Mouse (Mus musculus) MEL (cell line): ENCODE measurements around the gene Ypel4. TPM values are rescaled to one million over a fixed set of nuclear protein-coding genes. Genes with fewer than 3 reads are reported as not detected.

Source experiments
- DNase-seq: peaks from one replicate; pipeline ENCODE4 v3.0.0; 2011; ENCODE audit warnings: low read depth, low spot score
- H3K27ac ChIP-seq: 2 replicates; pipeline ENCODE4 v1.5.1; 2012; ENCODE audit warnings: low read depth, mild to moderate bottlenecking, control low read depth, low read length, moderate library complexity; ENCODE audit not compliant: control insufficient read depth
- H3K27me3 ChIP-seq, 2 experiments: fragments of 150-350 bp in 1 of 2; sonication (generic) in 1 of 2; 2 replicates each; pipeline ENCODE4 v1.6.1; 2012; ENCODE audit warnings: low read length in 2 of 2, mild to moderate bottlenecking in 2 of 2, improper control_type of control experiment in 1 of 2, moderate library complexity in 1 of 2; ENCODE audit not compliant: insufficient read depth in 2 of 2, control insufficient read depth in 1 of 2
- H3K36me3 ChIP-seq, 2 experiments: 2 replicates each; pipeline ENCODE4 v1.6.1; 2012 to 2014; ENCODE audit warnings: low read length in 2 of 2, improper control_type of control experiment in 1 of 2, inconsistent platforms in 1 of 2, mild to moderate bottlenecking in 1 of 2; ENCODE audit not compliant: insufficient read depth in 2 of 2, control insufficient read depth in 1 of 2
- H3K4me1 ChIP-seq, 2 experiments: fragments of 150-350 bp in 1 of 2; sonication (generic) in 1 of 2; 2 replicates each; pipeline ENCODE4 v1.6.1; 2012; ENCODE audit warnings: low read length in 2 of 2, improper control_type of control experiment in 1 of 2, mild to moderate bottlenecking in 1 of 2; ENCODE audit not compliant: insufficient read depth in 2 of 2, control insufficient read depth in 1 of 2
- H3K4me3 ChIP-seq, 2 experiments: fragments of 150-350 bp in 1 of 2; sonication (generic) in 1 of 2; 2 replicates each; pipeline ENCODE4 v1.5.1; 2012; ENCODE audit warnings: low read depth in 2 of 2, low read length in 2 of 2, mild to moderate bottlenecking in 2 of 2, moderate library complexity in 2 of 2, control low read depth in 1 of 2, improper control_type of control experiment in 1 of 2; ENCODE audit not compliant: control insufficient read depth in 1 of 2, insufficient read depth in 1 of 2
- H3K79me2 ChIP-seq: 2 replicates; pipeline ENCODE4 v1.6.1; 2012; ENCODE audit warnings: mild to moderate bottlenecking, low read length, moderate library complexity; ENCODE audit not compliant: control insufficient read depth, poor library complexity, insufficient read depth
- H3K9ac ChIP-seq: 2 replicates; pipeline ENCODE4 v1.6.1; 2012; ENCODE audit warnings: low read depth, mild to moderate bottlenecking, control low read depth, low read length, moderate library complexity; ENCODE audit not compliant: control insufficient read depth, poor library complexity, severe bottlenecking
- H3K9me3 ChIP-seq: fragments of 150-350 bp; sonication (generic); replicated peaks from 2 replicates; pipeline ENCODE4 v1.6.1; 2012; ENCODE audit warnings: mild to moderate bottlenecking, low read length, improper control_type of control experiment, moderate library complexity; ENCODE audit not compliant: insufficient read depth
- BHLHE40 ChIP-seq: IDR thresholded peaks from 2 replicates; pipeline ENCODE4 v1.6.1; 2012; ENCODE audit warnings: low read depth, mild to moderate bottlenecking, inconsistent platforms, low read length, improper control_type of control experiment, borderline replicate concordance
- CHD1 ChIP-seq: IDR thresholded peaks from 2 replicates; pipeline ENCODE4 v1.6.1; 2012; ENCODE audit warnings: low read depth, mild to moderate bottlenecking, inconsistent platforms, low read length, improper control_type of control experiment
- CHD2 ChIP-seq: IDR thresholded peaks from 2 replicates; pipeline ENCODE4 v1.6.1; 2011; ENCODE audit warnings: low read length, improper control_type of control experiment
- CTCF ChIP-seq, 3 experiments: IDR thresholded peaks in 2 of 3; conservative IDR thresholded peaks in 1 of 3; 2 replicates each; pipeline ENCODE4 v1.5.1; 2011 to 2012; ENCODE audit warnings: low read length in 3 of 3, low read depth in 2 of 3, mild to moderate bottlenecking in 2 of 3, improper control_type of control experiment in 1 of 3, inconsistent platforms in 1 of 3, mixed read lengths in 1 of 3, moderate library complexity in 1 of 3; ENCODE audit not compliant: control insufficient read depth in 1 of 3, insufficient read depth in 1 of 3, poor library complexity in 1 of 3, severe bottlenecking in 1 of 3
- E2F4 ChIP-seq: IDR thresholded peaks from 2 replicates; pipeline ENCODE4 v1.6.1; 2011; ENCODE audit warnings: low read depth, low read length, improper control_type of control experiment, borderline replicate concordance
- EP300 ChIP-seq, 2 experiments: IDR thresholded peaks; 2 replicates each; pipeline ENCODE4 v1.6.1; 2011; ENCODE audit warnings: improper control_type of control experiment in 2 of 2, low read length in 2 of 2, low read depth in 1 of 2, mild to moderate bottlenecking in 1 of 2
- HCFC1 ChIP-seq: IDR thresholded peaks from 2 replicates; pipeline ENCODE4 v1.6.1; 2012; ENCODE audit warnings: low read depth, mild to moderate bottlenecking, inconsistent platforms, low read length, improper control_type of control experiment, moderate library complexity
- JUND ChIP-seq: IDR thresholded peaks from 2 replicates; pipeline ENCODE4 v1.6.1; 2011; ENCODE audit warnings: low read depth, mild to moderate bottlenecking, improper control_type of control experiment, low read length
- KAT2A ChIP-seq: conservative IDR thresholded peaks from 2 replicates; pipeline ENCODE4 v1.6.1; 2012; ENCODE audit warnings: low read depth, low read length, improper control_type of control experiment, inconsistent platforms
- MAFK ChIP-seq: IDR thresholded peaks from 2 replicates; pipeline ENCODE4 v1.6.1; 2011; ENCODE audit warnings: low read depth, mild to moderate bottlenecking, low read length, improper control_type of control experiment, borderline replicate concordance
- MAX ChIP-seq: IDR thresholded peaks from 2 replicates; pipeline ENCODE4 v1.6.1; 2011; ENCODE audit warnings: low read length, improper control_type of control experiment
- MYB ChIP-seq: IDR thresholded peaks from 2 replicates; pipeline ENCODE4 v1.6.1; 2011; ENCODE audit warnings: mild to moderate bottlenecking, low read depth, low read length, improper control_type of control experiment
- MYC ChIP-seq: IDR thresholded peaks from 2 replicates; pipeline ENCODE4 v1.6.1; 2011; ENCODE audit warnings: low read depth, mild to moderate bottlenecking, low read length, improper control_type of control experiment, moderate library complexity
- NELFE ChIP-seq: IDR thresholded peaks from 2 replicates; pipeline ENCODE4 v1.6.1; 2011; ENCODE audit warnings: low read depth, low read length, improper control_type of control experiment
- POLR2AphosphoS2 ChIP-seq: IDR thresholded peaks from 2 replicates; pipeline ENCODE4 v1.6.1; 2011; ENCODE audit warnings: low read length, improper control_type of control experiment
- POLR2AphosphoS5 ChIP-seq: IDR thresholded peaks from 2 replicates; pipeline ENCODE4 v1.6.1; 2012; ENCODE audit warnings: low read depth, borderline replicate concordance, mild to moderate bottlenecking, inconsistent platforms, low read length, moderate library complexity, mixed read lengths
- RCOR1 ChIP-seq: IDR thresholded peaks from 2 replicates; pipeline ENCODE4 v1.6.1; 2012; ENCODE audit warnings: low read depth, mild to moderate bottlenecking, inconsistent platforms, low read length, improper control_type of control experiment
- SIN3A ChIP-seq: IDR thresholded peaks from 2 replicates; pipeline ENCODE4 v1.6.1; 2012; ENCODE audit warnings: low read length, improper control_type of control experiment, inconsistent platforms
- USF1 ChIP-seq: IDR thresholded peaks from 2 replicates; pipeline ENCODE4 v1.6.1; 2014; ENCODE audit warnings: low read depth, mild to moderate bottlenecking, inconsistent platforms, low read length, improper control_type of control experiment, moderate library complexity
- USF2 ChIP-seq, 2 experiments: IDR thresholded peaks; 2 replicates each; pipeline ENCODE4 v1.6.1; 2011 to 2012; ENCODE audit warnings: improper control_type of control experiment in 2 of 2, low read length in 2 of 2, borderline replicate concordance in 1 of 2, inconsistent platforms in 1 of 2, low read depth in 1 of 2, mild to moderate bottlenecking in 1 of 2; ENCODE audit not compliant: insufficient read depth in 1 of 2
- ZKSCAN1 ChIP-seq: IDR thresholded peaks from 2 replicates; pipeline ENCODE4 v1.6.1; 2012; ENCODE audit warnings: low read depth, mild to moderate bottlenecking, inconsistent platforms, low read length, improper control_type of control experiment, moderate library complexity
- polyA plus RNA-seq, 2 experiments: library from polyadenylated mRNA; stranded (reverse) in 1 of 2; unstranded in 1 of 2; fragments of >175 nt in 1 of 2; fragments of >200 nt in 1 of 2; gene quantifications; 2 replicates each; pipeline versions ENCODE4 v1.2.1 to v1.2.4; 2012; ENCODE audit warnings: low replicate concordance in 2 of 2, low read depth in 1 of 2; ENCODE audit not compliant: insufficient read length in 2 of 2, insufficient read depth in 1 of 2, missing spikeins in 1 of 2
- total RNA-seq: library from RNA; depleted of rRNA; stranded (reverse); fragments of 300-350 nt; gene quantifications from 2 replicates; pipeline ENCODE4 v1.2.3, GENCODE M21; 2012

Gene Ypel4
- total and polyA plus RNA-seq, 3 experiments, result 0.06 TPM; not detected in 2

DNA sequence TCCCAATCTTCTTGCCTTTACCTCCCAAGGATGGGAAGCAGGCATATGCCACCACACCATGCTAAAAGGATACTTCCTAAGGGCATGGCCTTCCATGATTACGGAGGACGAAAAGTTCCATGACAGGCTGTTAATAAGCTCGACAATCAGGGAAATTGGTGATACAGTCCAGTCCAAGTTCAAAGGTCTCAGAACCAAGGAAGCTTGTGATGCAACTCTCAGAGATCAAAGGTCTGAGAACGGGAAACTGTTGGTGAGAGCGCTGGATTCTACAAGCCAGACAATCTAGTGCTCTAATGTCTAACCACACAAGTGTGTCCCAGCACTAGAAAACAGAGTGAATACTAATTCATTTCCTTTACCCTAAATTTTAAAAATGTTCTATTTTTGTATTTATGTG lies 22.4 kb downstream of the Ypel4 start:
- no peaks in the 10 kb centered on the region for H3K4me1 ChIP-seq
- H3K27ac ChIP-seq, result no peak overlapping the region
- no peak for DNase-seq
- H3K9me3 ChIP-seq, result no peaks in the 10 kb centered on the region
- H3K9ac ChIP-seq, result no peak overlapping the region
- H3K36me3 ChIP-seq, result no peaks in the 10 kb centered on the region
- H3K79me2 ChIP-seq, result no peaks in the 10 kb centered on the region
- H3K27me3 ChIP-seq, result peaks cover 7 to 9% of the 10 kb centered on the region in 2 experiments
- no peak for TF ChIP-seq USF2 (IDR thresholded peaks at IDR 0.05; ENCODE audit: borderline replicate concordance in 1 of 2, insufficient read depth in 1 of 2, low read depth in 1 of 2, low read length in 2 of 2)
- TF ChIP-seq MAFK, result no peak
- TF ChIP-seq POLR2AphosphoS5, result no peak
- TF ChIP-seq CHD1, result no peak
- TF ChIP-seq CTCF (IDR thresholded peaks at IDR 0.05 in 2 of 3, conservative IDR thresholded peaks at IDR 0.05 in 1 of 3; ENCODE audit: control insufficient read depth in 1 of 3, insufficient read depth in 1 of 3, low read depth in 2 of 3, low read length in 3 of 3, poor library complexity in 1 of 3, severe bottlenecking in 1 of 3), result no peak
- TF ChIP-seq BHLHE40, result no peak
- TF ChIP-seq RCOR1, result no peak
- no peak for TF ChIP-seq EP300 (IDR thresholded peaks at IDR 0.05; ENCODE audit: low read depth in 1 of 2, low read length in 2 of 2)
- no peak for TF ChIP-seq JUND
- TF ChIP-seq CHD2, result no peak
- TF ChIP-seq KAT2A, result no peak
- no peak for TF ChIP-seq MAX
- TF ChIP-seq, all 39 proteins: peak for 0
- H3K4me3 ChIP-seq, result no peak overlapping the region

- no peak for TF ChIP-seq USF1
- no peak for TF ChIP-seq MAFK
- TF ChIP-seq HCFC1, result no peak
- TF ChIP-seq JUND, result no peak
- TF ChIP-seq EP300 (IDR thresholded peaks at IDR 0.05; ENCODE audit: low read depth in 1 of 2, low read length in 2 of 2), result no peak
- no peak for TF ChIP-seq E2F4
- no peak for TF ChIP-seq POLR2AphosphoS2
- TF ChIP-seq ZKSCAN1, result no peak
- TF ChIP-seq MYB, result no peak
- TF ChIP-seq CHD1, result no peak
- no peak for TF ChIP-seq NELFE
- no peak for TF ChIP-seq SIN3A
- no peak for TF ChIP-seq MYC
- TF ChIP-seq, all 39 proteins: peak for 0
- no peak for DNase-seq
- no peaks in the 10 kb centered on the region for H3K36me3 ChIP-seq
- H3K9ac ChIP-seq, result no peak overlapping the region
- no peak overlapping the region for H3K27ac ChIP-seq
- H3K9me3 ChIP-seq, result no peaks in the 10 kb centered on the region
- H3K4me1 ChIP-seq, result no peaks in the 10 kb centered on the region
- H3K4me3 ChIP-seq, result no peak overlapping the region
- H3K27me3 ChIP-seq, result peaks cover 9 to 10% of the 10 kb centered on the region in 2 experiments
- H3K79me2 ChIP-seq, result no peaks in the 10 kb centered on the region
Measured at GRCm38 (mm10) chr2:84757026-84757682, 23.3 kb downstream of the Ypel4 start.
